Mouse (Mus musculus): Measurements from ENCODE around the gene Tecpr2.

GRCm38 (mm10) chr12:110840348-110841198 lies 48.5 kb upstream of the Tecpr2 start, which contains the start of gene Mok:
- no peak for TF ChIP-seq ZNF384 (IDR thresholded peaks at IDR 0.05; ENCODE audit: low read depth, low read length)
- no peak for TF ChIP-seq CHD2 (IDR thresholded peaks at IDR 0.05; ENCODE audit: low read depth, low read length)

Measured in ES-E14 (cell line).